Mouse (Mus musculus) cerebellum, adult 9-10 months (tissue): Measurements from ENCODE around the gene Lrfn4.
A peak's percentile ranks its signal among the peaks of the same experiment; 100 is the strongest.

Experiments used
- DNase-seq: peaks from one replicate; pipeline ENCODE4 v3.0.0; 2022

The Lrfn4 gene

GRCm38 (mm10) chr19:4615151-4616093 is at the start of gene Lrfn4:
TSS of gene Lrfn4 (minus strand) at chr19:4615667.
- DNase-seq: peak; percentile 89

GRCm38 (mm10) chr19:4658156-4658555 is 42.7 kb upstream of the Lrfn4 start:
- peak; percentile 32 for DNase-seq

- no peak for DNase-seq
Measured at GRCm38 (mm10) chr19:4646917-4647492, 31.5 kb upstream of the Lrfn4 start.

- DNase-seq: peak; percentile 84
Measured at GRCm38 (mm10) chr19:4644271-4644670, 28.8 kb upstream of the Lrfn4 start.

GRCm38 (mm10) chr19:4635986-4636385 is 20.5 kb upstream of the Lrfn4 start:
- DNase-seq: no peak

- peak; percentile 87 for DNase-seq
Measured at GRCm38 (mm10) chr19:4628819-4629218, 13.4 kb upstream of the Lrfn4 start.

GRCm38 (mm10) chr19:4625829-4626535 is 10.5 kb upstream of the Lrfn4 start:
- DNase-seq: no peak

GRCm38 (mm10) chr19:4625179-4625828 is 9.8 kb upstream of the Lrfn4 start, which contains the start of gene Rce1:
TSS of gene Rce1 (minus strand) at chr19:4625641.
- peak; percentile 87 for DNase-seq

GRCm38 (mm10) chr19:4624406-4625178 is 9.1 kb upstream of the Lrfn4 start:
- DNase-seq: no peak

- no peak for DNase-seq
Measured at GRCm38 (mm10) chr19:4624006-4624405, 8.5 kb upstream of the Lrfn4 start.

GRCm38 (mm10) chr19:4623419-4623818 is 8.0 kb upstream of the Lrfn4 start:
- DNase-seq: no peak

GRCm38 (mm10) chr19:4622780-4623179 is 7.3 kb upstream of the Lrfn4 start:
- DNase-seq: no peak

GRCm38 (mm10) chr19:4620721-4621120 is 5.3 kb upstream of the Lrfn4 start:
- no peak for DNase-seq

GRCm38 (mm10) chr19:4619461-4619860 is 4.0 kb upstream of the Lrfn4 start:
- no peak for DNase-seq

GRCm38 (mm10) chr19:4618183-4618582 is 2.7 kb upstream of the Lrfn4 start:
- no peak for DNase-seq

- DNase-seq: peak; percentile 60
Measured at GRCm38 (mm10) chr19:4616546-4616945, 1.1 kb upstream of the Lrfn4 start.

GRCm38 (mm10) chr19:4614305-4615150 is 939 bp downstream of the Lrfn4 start:
- peak; percentile 64 for DNase-seq

- peak; percentile 52 for DNase-seq
Measured at GRCm38 (mm10) chr19:4613464-4614304, 1.8 kb downstream of the Lrfn4 start.

- no peak for DNase-seq
Measured at GRCm38 (mm10) chr19:4612181-4612961, 3.1 kb downstream of the Lrfn4 start.
